Mouse (Mus musculus): ENCODE results near the gene Pramef8.
"Not testable (repeated sequence)": the region's sequence is repeated elsewhere in the genome, so short reads cannot be mapped to it uniquely, and the experiment has no call there.

The Pramef8 gene

GRCm38 (mm10) chr4:143412219-143413092 is at the start of gene Pramef8:
Pramef8 (plus strand) TSS chr4:143412426.
- DNase-seq (ENCODE audit: low spot score), result peak; percentile 73

- DNase-seq (ENCODE audit: low spot score), result no peak
These were observed 45.7 kb upstream of the Pramef8 start for GRCm38 (mm10) chr4:143366415-143367041.

GRCm38 (mm10) chr4:143379480-143379879 is 32.7 kb upstream of the Pramef8 start:
- no peak for DNase-seq (ENCODE audit: low spot score)

- no peak for DNase-seq (ENCODE audit: low spot score)
These were observed 32.1 kb upstream of the Pramef8 start for GRCm38 (mm10) chr4:143379931-143380715.

- DNase-seq (ENCODE audit: low spot score), result peak; percentile 3
These were observed 31.6 kb upstream of the Pramef8 start for GRCm38 (mm10) chr4:143380716-143381004.

- DNase-seq (ENCODE audit: low spot score), result no peak
These were observed 30.1 kb upstream of the Pramef8 start for GRCm38 (mm10) chr4:143382163-143382562.

GRCm38 (mm10) chr4:143383646-143384045 is 28.6 kb upstream of the Pramef8 start:
- no peak for DNase-seq (ENCODE audit: low spot score)

- peak; percentile 7 for DNase-seq (ENCODE audit: low spot score)
These were observed 23.1 kb upstream of the Pramef8 start for GRCm38 (mm10) chr4:143388955-143389702.

GRCm38 (mm10) chr4:143394181-143394580 is 18.0 kb upstream of the Pramef8 start, which contains the start of gene Pramel1:
Pramel1 (plus strand) TSS chr4:143394428.
- no peak for DNase-seq (ENCODE audit: low spot score)

GRCm38 (mm10) chr4:143411566-143412218 is 534 bp upstream of the Pramef8 start:
- no peak for DNase-seq (ENCODE audit: low spot score)

- no peak for DNase-seq (ENCODE audit: low spot score)
These were observed 1.4 kb downstream of the Pramef8 start for GRCm38 (mm10) chr4:143413621-143414020.

- no peak for DNase-seq (ENCODE audit: low spot score)
These were observed 1.9 kb downstream of the Pramef8 start for GRCm38 (mm10) chr4:143414121-143414520.

- not testable (repeated sequence) for DNase-seq (ENCODE audit: low spot score)
These were observed 14.5 kb downstream of the Pramef8 start for GRCm38 (mm10) chr4:143426770-143427169.

- DNase-seq (ENCODE audit: low spot score), result no peak
These were observed 38.0 kb downstream of the Pramef8 start, which contains the start of gene Oog4 for GRCm38 (mm10) chr4:143450224-143450623. Oog4 (minus strand) TSS chr4:143450324.

Data from ovary, postnatal 10 days (tissue).